12 mouse cellular contexts compared by ENCODE assay signal in the genomic region with DNA sequence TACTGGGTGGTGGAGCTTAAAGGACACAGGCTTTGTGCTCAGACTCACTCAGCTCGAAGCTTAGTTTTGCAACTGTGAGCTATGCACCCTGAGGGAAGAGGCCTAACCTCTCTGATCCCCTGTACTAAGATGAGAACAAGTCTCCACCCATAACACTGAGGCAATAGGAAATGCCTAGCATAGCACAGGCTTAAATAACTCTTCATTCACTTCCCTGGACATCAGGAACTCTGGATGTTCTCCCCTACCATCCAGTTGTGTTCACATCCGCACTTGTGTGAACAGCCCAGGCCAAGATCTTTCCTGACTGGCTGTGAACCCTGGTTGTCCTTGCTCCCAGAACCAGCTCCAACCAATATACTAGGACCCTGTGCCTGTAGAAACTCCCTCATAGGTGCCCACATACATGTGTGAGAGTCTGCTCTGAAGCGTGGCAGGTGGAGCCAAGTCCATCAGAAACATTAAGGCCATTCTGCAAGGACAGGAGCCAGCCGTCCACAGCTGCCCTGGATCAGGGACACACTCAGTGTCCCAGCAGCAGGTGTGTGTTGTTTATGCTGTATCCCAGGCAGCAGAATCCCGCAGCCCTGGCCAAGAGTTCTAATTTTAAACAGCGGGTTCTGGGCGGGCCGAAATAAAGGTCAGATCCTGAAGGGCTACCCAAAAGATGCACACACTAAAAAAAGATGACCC.
DNase-seq lines count a peak whose midpoint lies in the region.
"Had no signal": no experiment of that assay in that cellular context is flagged by ENCODE, and none has a peak within 500 bp of the region (broad histone marks: within the 10 kb centered on the region; RNA-seq: fewer than 3 reads in every experiment).

No protein-coding gene starts in this region.

- peak; percentile 32 for DNase-seq in urinary bladder, postnatal 14 days (ENCODE audit: low spot score)
- DNase-seq in urinary bladder, postnatal 36 days (ENCODE audit: low spot score in 2 of 2): no peak
- DNase-seq in heart, adult 9 months (ENCODE audit: low spot score in 2 of 2): peak; percentile 87 to 90
- DNase-seq in lung, adult 18-20 months: peak; percentile 59 to 69
- DNase-seq in thymus, postnatal 4 days: no peak
- DNase-seq in cerebellum, adult 8-10 months: no peak
- no peak for DNase-seq in frontal cortex, postnatal 25 days (ENCODE audit: low spot score in 2 of 2)
- DNase-seq: cerebellum, adult 11 months; layer of hippocampus, adult 9-11 months; liver, embryonic 13.5 days; right cerebral cortex, postnatal 25 days; thymus, adult 18-20 months had no signal

Comparison
In these comparisons a context has a peak if more than half of its experiments do, and no peak if none do; other contexts are left out.
1. DNase-seq: peak in urinary bladder, postnatal 14 days (single experiment), heart, adult 9 months (2 of 2) and lung, adult 18-20 months (2 of 2); none in urinary bladder, postnatal 36 days (0 of 2), thymus, postnatal 4 days (single experiment), cerebellum, adult 8-10 months (single experiment) and frontal cortex, postnatal 25 days (0 of 2).